Mouse (Mus musculus) limb, embryonic 14.5 days (tissue): Measurements from ENCODE around the gene Pik3r1. TPM values are rescaled to one million over a fixed set of nuclear protein-coding genes. Genes with fewer than 3 reads are reported as not detected.

Source experiments
- ATAC-seq: fragments of 200-750 bp; cut with Nextera tagmentation; 2 replicates; pipeline ENCODE4 v1.8.0; 2017; ENCODE audit warnings: low read depth, moderate number of reproducible peaks, moderate TSS enrichment; ENCODE audit not compliant: low FRiP score
- DNase-seq: peaks from one replicate; pipeline ENCODE4 v3.0.0-alpha.2; 2015; ENCODE audit warnings: low spot score
- H3K27ac ChIP-seq: fragments of 300-500 bp; sonication (generic); replicated peaks from 2 replicates; pipeline ENCODE4 v1.5.1; 2014; ENCODE audit warnings: low read depth, mild to moderate bottlenecking, low read length, moderate library complexity, mixed read lengths
- H3K27me3 ChIP-seq: fragments of 300-500 bp; sonication (generic); 2 replicates; pipeline ENCODE4 v1.6.1; 2014; ENCODE audit warnings: low read length, mixed read lengths; ENCODE audit not compliant: control insufficient read depth, insufficient read depth
- H3K36me3 ChIP-seq: fragments of 300-500 bp; sonication (generic); 2 replicates; pipeline ENCODE4 v1.6.1; 2014; ENCODE audit warnings: mild to moderate bottlenecking, low read length, moderate library complexity, mixed read lengths; ENCODE audit not compliant: control insufficient read depth, insufficient read depth
- H3K4me1 ChIP-seq: fragments of 300-500 bp; sonication (generic); 2 replicates; pipeline ENCODE4 v1.6.1; 2014; ENCODE audit warnings: antibody characterized with exemption, low read length, mixed read lengths; ENCODE audit not compliant: control insufficient read depth, insufficient read depth
- H3K4me2 ChIP-seq: fragments of 300-500 bp; sonication (generic); replicated peaks from 2 replicates; pipeline ENCODE4 v1.6.1; 2014; ENCODE audit warnings: low read depth, mild to moderate bottlenecking, low read length, moderate library complexity; ENCODE audit not compliant: severe bottlenecking
- H3K4me3 ChIP-seq: fragments of 300-500 bp; sonication (generic); replicated peaks from 2 replicates; pipeline ENCODE4 v1.5.1; 2014; ENCODE audit warnings: low read length
- H3K9ac ChIP-seq: fragments of 300-500 bp; sonication (generic); 2 replicates; pipeline ENCODE4 v1.6.1; 2014; ENCODE audit warnings: mild to moderate bottlenecking, low read depth, low read length, moderate library complexity; ENCODE audit not compliant: severe bottlenecking
- H3K9me3 ChIP-seq: fragments of 300-500 bp; sonication (generic); 2 replicates; pipeline ENCODE4 v1.6.1; 2016; ENCODE audit warnings: low read length; ENCODE audit not compliant: control insufficient read depth
- POLR2A ChIP-seq: fragments of 200-500 bp; IDR thresholded peaks from 2 replicates; pipeline ENCODE4 v1.8.0; 2012; ENCODE audit warnings: inconsistent platforms, mild to moderate bottlenecking, moderate library complexity, borderline replicate concordance; ENCODE audit not compliant: insufficient read depth, insufficient read length; ENCODE audit errors: extremely low read depth
- WGBS: fragments of 180-500 bp; shearing (Covaris S2); extraction: QIAGEN DNeasy Blood & Tissue Kit; methylation state at CpG from one replicate; pipeline ENCODE4 v1.1.7; 2014; 5-methylcytosine and 5-hydroxymethylcytosine counted together
- polyA plus RNA-seq, 2 experiments: library from polyadenylated mRNA; depleted of rRNA in 1 of 2; stranded (reverse) in 1 of 2; unstranded in 1 of 2; fragments of >200 nt; fragmentation: Nextera tagmentation in 1 of 2; extraction: Ambion mirVana in 1 of 2; gene quantifications; 2 replicates each; pipeline versions ENCODE4 v1.2.1 to v1.2.3; 2012 to 2014

The Pik3r1 gene
- polyA plus RNA-seq, 2 experiments, result 29.2 to 62.2 TPM

- H3K4me1 ChIP-seq, result peaks cover 8% of the 10 kb centered on the region; the same call in 1 of the 2 replicates
- H3K9me3 ChIP-seq, result no peaks in the 10 kb centered on the region
- H3K4me3 ChIP-seq, result no peak overlapping the region
- H3K27ac ChIP-seq, result no peak overlapping the region
- peaks cover 25% of the 10 kb centered on the region for H3K36me3 ChIP-seq
- no peak overlapping the region for H3K9ac ChIP-seq
- H3K27me3 ChIP-seq, result no peaks in the 10 kb centered on the region
- H3K4me2 ChIP-seq, result no peak overlapping the region
- no peak for ATAC-seq
- no peak for DNase-seq
- TF ChIP-seq POLR2A, result no peak
- WGBS, result 88% methylated on average over 8 of the region's 8 CpGs
Measured at GRCm38 (mm10) chr13:101701632-101702031, 66.4 kb downstream of the Pik3r1 start.

- Histone ChIP-seq H3K4me3 (no peak overlapping the region), H3K9me3 (no peaks in the 10 kb centered on the region), H3K27ac (no peak overlapping the region), H3K27me3 (no peaks in the 10 kb centered on the region), H3K36me3 (peaks cover 21% of the 10 kb centered on the region), H3K4me2 (no peak overlapping the region), H3K9ac (no peak overlapping the region), H3K4me1 (peaks cover 23% of the 10 kb centered on the region)
- 80% methylated on average over 5 of the region's 5 CpGs for WGBS
- ATAC-seq (no peak), DNase-seq (no peak)
- TF ChIP-seq POLR2A, result no peak
Measured at GRCm38 (mm10) chr13:101699742-101700141, 68.3 kb downstream of the Pik3r1 start.

- no peak for DNase-seq
- 68% methylated on average over 5 of the region's 5 CpGs for WGBS
- no peak for TF ChIP-seq POLR2A
- Histone ChIP-seq H3K27ac (no peak overlapping the region), H3K9ac (no peak overlapping the region), H3K27me3 (no peaks in the 10 kb centered on the region), H3K9me3 (no peaks in the 10 kb centered on the region), H3K4me3 (no peak overlapping the region), H3K4me2 (no peak overlapping the region), H3K36me3 (peaks cover 19% of the 10 kb centered on the region), H3K4me1 (peaks cover 35% of the 10 kb centered on the region)
- no peak for ATAC-seq
Measured at GRCm38 (mm10) chr13:101697966-101698365, 70.1 kb downstream of the Pik3r1 start.

- no peak for ATAC-seq
- H3K27me3 ChIP-seq, result no peaks in the 10 kb centered on the region
- peaks cover 36% of the 10 kb centered on the region for H3K4me1 ChIP-seq
- no peaks in the 10 kb centered on the region for H3K9me3 ChIP-seq
- H3K27ac ChIP-seq, result no peak overlapping the region
- 60% methylated on average over 5 of the region's 5 CpGs for WGBS
- H3K9ac ChIP-seq, result no peak overlapping the region
- no peak overlapping the region for H3K4me2 ChIP-seq
- no peak for TF ChIP-seq POLR2A
- DNase-seq, result no peak
- H3K36me3 ChIP-seq, result peaks cover 16% of the 10 kb centered on the region
- no peak overlapping the region for H3K4me3 ChIP-seq
Measured at GRCm38 (mm10) chr13:101697461-101697860, 70.6 kb downstream of the Pik3r1 start.

GRCm38 (mm10) chr13:101696827-101697226, 71.2 kb downstream of the Pik3r1 start:
- Histone ChIP-seq H3K36me3 (peaks cover 10% of the 10 kb centered on the region), H3K9me3 (no peaks in the 10 kb centered on the region), H3K4me1 (peaks cover 36% of the 10 kb centered on the region), H3K4me3 (no peak overlapping the region), H3K27me3 (no peaks in the 10 kb centered on the region), H3K4me2 (no peak overlapping the region), H3K9ac (no peak overlapping the region; the same call in 1 of the 2 replicates), H3K27ac (no peak overlapping the region)
- no peak for TF ChIP-seq POLR2A
- ATAC-seq, result no peak
- no peak for DNase-seq
- WGBS, result 67% methylated on average over 7 of the region's 7 CpGs

GRCm38 (mm10) chr13:101696316-101696715, 71.7 kb downstream of the Pik3r1 start:
- Histone ChIP-seq H3K9ac (no peak overlapping the region), H3K27me3 (no peaks in the 10 kb centered on the region), H3K4me3 (no peak overlapping the region), H3K36me3 (peaks cover 5% of the 10 kb centered on the region; the same call in 1 of the 2 replicates), H3K4me2 (no peak overlapping the region), H3K27ac (no peak overlapping the region), H3K4me1 (peaks cover 40% of the 10 kb centered on the region), H3K9me3 (no peaks in the 10 kb centered on the region)
- DNase-seq, result no peak
- TF ChIP-seq POLR2A, result no peak
- WGBS, result 26% methylated on average over 3 of the region's 3 CpGs
- ATAC-seq, result no peak
